Mouse (Mus musculus) thymus, postnatal 14 days (tissue): ENCODE results near the gene Rdh1.
"Not testable (repeated sequence)": the region's sequence is repeated elsewhere in the genome, so short reads cannot be mapped to it uniquely, and the experiment has no call there.

Experiments
- DNase-seq: peaks from one replicate; pipeline ENCODE4 v3.0.0; 2021

The Rdh1 gene

DNA sequence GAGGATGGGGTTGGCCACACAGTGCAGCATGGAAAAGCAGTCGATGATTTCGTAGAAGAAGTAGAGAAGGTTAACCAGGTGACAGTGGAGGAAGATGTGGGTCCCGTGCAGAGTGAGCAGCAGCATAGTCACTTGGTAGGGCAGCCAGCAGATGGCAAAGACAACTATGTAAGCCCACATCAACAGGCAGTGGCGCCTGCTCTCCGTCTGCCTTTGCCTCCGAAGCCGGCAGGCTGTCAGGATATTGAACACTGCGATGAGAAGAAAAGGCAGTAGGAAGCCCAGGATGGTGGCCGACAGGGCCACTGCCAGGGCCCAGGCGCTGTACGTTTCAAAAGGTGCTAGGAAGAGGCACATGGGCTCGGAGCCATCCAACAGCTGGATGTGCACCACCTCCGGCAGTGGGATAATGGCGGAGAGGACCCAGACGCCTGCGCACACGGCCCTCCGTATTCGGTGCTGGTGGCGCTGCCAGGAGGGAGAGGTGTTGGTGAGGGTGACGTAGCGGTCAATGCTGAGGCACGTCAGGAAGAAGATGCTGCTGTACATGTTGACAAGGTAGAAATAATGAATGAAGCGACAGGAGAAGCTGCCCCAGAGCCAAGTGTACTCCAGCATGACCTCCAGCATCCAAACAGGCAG, 9.3 kb upstream of the Rdh1 start:
- DNase-seq: no peak

DNA sequence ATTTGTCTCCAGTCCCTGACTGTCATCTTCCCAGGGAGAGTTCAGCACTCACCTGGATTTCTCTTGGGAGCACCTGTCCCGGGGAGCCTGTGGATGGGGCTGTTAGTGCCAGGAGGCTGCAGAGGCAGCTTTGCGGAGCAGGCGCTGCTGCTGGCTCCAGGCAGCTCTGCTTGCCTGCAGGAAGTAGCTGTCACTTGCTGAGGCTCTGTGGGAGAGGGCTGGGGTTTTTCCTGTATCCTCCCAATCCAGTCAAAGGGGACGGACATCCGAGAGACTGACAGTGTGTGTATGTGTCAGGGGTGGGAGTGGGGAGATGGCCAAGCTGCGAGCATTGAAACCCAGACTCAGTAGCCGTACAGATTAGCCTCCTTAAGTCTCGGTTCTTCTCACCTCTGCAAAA, 8.0 kb upstream of the Rdh1 start, which contains the start of gene Gpr182:
Gene Gpr182 (minus strand): TSS at position 185 of the 400 bp plus-strand sequence.
- no peak for DNase-seq

DNA sequence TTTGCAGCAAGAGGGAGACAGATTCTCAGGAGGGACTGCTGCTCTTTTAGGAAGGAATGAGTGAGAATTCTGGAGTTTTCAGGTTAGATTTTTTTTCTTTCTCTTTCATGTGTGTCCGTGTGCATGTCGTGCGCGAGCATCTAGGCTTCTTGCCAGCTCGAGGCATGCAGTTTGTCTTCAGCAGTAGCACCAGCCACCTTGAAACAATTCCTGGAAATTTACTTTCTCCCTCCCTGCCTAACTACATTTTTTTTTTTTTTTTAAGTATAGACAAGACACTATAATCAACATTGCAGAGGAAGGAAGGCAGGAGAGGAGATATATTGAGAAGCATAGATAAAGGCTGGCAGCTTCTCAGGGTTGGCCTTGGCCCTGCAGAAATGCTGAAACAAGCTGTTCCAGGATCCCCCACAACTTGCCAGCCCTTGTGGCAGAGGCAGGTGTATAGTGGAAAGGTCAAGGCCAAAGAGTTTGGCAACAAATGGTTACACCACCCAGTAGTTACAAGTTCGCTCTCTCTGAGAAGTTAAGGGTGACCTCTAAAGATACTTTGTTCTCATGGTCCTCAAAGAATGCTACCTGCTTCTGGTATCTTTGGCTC, 4.9 kb upstream of the Rdh1 start:
- no peak for DNase-seq

DNA sequence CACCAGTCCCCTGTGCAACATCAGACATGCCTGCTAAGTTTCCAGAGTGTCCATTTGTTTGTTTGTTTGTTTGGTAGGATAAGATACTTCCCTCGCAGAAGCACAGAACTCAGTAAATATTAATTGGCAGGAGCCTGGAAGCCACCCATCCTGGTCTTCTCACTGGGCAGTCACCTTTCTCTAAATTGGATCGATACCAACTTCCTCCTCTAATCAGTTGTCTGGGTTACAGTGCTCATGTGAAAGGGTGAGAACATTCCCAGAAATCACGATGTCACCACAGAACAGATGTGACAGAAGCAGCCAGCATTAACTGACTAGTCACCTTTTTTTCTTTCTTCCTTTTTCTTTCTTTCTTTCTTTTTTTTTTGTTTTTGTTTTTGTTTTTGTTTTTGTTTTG, 4.3 kb upstream of the Rdh1 start:
- DNase-seq: no peak

DNA sequence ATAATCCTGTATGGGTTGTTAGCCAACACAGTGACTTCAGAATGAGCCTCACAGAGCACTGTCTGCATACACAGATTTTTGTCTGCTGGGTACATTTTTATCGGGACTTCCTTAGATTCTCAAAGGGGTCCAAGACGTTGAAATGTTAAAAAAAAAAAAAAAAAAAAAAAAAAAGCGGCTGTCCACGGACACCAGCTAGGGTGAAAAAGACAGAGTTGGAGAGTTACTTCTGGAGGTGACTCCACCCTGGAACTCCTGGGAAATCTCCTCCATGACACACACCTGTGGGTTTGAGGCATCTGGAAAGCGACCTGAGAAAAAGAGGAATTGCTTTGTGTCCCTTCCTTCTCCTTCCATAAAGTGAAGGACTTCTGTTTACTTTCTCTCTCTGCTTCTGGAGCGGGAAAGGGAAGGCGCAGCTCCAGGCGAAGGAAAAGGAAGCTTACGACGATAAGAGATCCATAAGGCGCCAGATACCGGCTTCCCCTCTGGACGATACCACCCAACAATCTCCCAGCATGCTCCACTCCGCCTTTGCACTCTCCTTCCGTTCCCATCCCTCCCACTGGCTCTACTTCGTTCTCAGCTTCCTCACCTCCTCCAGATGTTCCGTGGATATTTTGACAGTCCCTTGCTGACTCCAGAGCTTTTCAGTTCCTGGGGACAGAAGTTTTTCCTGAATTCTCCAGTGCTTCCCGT, 3.6 kb upstream of the Rdh1 start:
- DNase-seq: no peak

DNA sequence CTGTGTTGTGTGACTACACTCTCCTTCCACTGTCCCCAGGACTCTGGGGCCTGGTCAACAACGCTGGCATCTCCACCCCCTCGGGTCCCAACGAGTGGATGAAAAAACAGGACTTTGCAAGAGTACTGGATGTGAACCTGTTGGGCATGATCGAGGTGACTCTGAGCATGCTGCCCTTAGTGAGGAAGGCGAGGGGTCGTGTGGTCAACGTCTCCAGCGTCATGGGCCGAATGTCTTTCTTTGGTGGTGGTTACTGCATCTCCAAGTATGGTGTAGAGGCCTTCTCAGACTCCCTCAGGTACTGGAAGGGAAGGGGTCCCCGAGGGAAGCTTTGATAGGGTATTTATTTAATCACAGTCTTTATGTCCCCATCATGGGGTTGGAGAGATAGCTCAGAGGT, 3.4 kb downstream of the Rdh1 start:
- not testable (repeated sequence) for DNase-seq

DNA sequence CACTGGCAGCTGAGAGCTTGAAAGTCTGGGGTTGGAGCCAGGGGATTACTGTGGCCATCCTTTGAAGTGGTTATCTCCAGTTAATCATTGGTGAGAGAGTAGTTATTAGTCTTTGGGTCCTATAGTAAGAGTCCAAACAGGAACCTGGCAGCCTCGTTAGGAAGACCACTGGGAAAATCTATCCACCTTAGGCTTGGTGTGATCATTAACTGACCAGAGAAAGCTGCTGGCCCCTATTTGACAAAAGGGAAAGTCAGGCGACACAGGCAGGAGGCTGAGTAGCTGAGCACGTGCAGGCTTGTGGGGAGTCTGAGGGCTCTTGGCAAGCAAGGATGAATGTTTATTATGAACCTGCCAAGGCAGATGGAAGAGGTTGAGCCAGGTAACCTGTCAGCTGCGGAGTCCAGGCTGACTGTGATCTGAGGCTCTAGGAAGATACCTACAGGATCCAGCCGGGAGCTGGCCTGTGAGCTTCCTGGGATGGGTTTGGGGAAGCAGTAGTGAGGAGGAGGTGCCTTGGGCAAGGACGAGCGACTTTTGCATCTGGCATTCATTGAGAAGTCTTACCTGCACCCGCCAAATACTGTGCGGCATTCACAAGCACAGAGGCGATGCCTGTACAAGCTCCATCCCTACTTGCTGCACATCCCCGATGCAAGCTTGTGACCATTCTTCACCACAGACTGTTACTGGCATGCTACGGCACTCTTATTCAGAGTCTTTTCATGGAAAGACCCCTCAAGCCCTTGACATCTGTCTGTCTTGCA, 4.6 kb downstream of the Rdh1 start:
- DNase-seq: no peak

DNA sequence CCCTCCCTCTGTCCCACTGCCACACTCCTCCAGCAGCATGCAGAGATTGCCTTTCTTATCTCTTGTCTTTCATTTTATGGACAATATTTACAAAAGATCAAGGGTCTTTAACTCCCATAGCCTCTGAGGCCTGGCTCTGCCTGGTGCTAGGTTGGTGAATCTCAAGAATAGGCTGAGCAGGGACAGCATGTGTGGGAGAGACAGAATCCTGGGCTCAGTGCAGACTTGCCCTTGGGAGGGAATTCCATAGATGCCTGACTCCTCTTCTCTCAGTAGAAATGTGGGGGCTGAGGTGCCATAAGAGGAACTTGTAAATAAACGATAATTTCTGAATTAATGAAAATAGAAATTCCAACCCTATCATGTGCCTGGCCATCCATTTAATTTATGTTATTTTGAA, 7.0 kb downstream of the Rdh1 start:
- no peak for DNase-seq

DNA sequence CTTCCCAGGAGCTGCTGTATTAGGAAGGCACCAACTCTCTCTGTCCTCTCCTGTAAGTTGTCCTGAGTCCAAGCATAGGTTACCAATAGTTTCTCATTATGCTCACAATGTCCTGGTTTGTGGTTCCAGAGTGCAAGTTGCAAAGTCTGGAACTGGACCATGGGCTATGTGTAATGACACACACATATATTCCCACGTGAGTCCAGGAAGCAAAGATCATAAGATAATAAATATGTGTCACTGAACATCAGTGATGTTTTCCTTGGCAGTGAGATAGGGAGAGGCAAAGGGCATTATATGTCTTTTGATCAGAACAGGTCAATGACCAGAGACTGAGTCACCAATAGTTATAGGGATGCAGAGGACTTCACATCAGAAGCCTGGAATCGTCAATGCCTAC, 16.5 kb downstream of the Rdh1 start, which contains the start of gene Rdh9:
Gene Rdh9 (plus strand): TSS at position 376 of the 400 bp plus-strand sequence.
- DNase-seq: no peak

DNA sequence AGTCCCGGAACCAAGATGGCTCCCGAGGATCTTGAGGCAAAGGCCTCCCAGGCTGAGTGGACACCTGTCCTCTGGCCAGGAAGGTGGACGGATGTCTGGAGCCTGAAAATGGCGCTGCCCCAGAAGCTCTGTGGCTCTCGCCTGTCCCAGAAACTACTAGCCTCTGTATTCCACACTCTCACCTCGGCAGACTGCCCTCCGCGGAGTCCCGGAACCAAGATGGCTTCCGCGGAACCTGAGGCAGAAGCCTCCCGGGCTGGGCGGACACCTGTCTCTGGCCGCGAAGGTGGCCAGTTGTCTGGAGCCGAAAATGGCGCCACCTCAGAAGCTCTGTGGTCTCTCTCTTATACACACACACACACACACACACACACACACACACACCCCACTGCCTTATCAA, 22.8 kb downstream of the Rdh1 start:
- not testable (repeated sequence) for DNase-seq

DNA sequence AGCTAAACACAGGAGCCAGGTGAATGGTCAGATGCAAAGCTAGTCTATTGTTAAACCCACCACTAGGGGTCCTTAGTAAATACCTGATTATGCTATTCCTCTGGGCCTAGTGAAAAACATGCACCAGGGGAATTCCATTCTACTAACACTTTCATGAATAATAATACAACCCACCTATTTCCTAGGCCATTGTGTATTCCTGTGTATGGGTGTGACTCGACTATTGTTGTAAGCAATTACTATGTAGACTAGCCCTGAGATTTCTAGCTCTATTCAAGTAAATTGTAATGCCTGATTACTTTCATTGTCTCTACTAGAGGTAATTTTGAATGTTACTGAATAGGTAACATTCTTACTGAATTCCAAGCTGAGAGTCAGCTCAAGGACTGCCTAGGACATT, 25.9 kb downstream of the Rdh1 start:
- DNase-seq: not testable (repeated sequence)

DNA sequence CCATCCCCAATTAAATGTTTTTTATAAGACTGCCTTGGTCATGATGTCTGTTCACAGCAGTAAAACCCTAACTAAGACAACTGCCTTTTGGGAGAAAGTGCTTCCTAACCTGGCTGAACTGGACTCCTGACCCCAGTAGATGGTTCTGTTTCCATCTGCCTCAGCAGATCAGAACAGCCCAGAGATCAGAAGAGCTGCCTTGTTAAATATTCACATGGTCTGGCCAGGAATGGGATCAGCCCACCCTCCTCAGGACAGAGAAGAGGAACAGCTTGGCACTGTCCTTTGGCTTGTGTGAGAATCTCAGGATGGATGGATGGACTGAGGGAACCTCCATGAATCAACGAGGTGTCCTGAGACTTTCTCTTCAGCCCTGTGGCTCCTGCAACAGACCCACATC, 39.8 kb downstream of the Rdh1 start:
- no peak for DNase-seq

DNA sequence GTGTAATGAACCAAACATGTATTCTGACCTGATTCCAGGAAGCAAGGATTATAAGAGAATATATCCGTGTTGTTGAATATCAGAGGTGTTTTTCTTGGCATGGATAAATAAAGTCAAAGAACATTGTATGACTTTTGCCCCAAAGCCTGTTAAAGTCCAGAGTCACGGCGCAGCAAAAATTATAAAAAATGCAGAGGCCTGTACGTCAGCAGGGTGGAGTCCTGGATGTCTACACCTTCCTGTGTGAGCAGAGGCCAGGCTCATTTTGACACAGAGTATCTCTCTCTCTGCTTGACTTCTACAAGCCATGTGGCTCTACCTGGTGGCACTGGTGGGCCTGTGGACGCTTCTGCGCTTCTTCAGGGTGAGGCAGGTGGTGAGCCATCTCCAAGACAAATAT, 41.4 kb downstream of the Rdh1 start, which contains the start of gene Rdh16:
Gene Rdh16 (plus strand): TSS at position 262 of the 400 bp plus-strand sequence.
- DNase-seq: no peak

DNA sequence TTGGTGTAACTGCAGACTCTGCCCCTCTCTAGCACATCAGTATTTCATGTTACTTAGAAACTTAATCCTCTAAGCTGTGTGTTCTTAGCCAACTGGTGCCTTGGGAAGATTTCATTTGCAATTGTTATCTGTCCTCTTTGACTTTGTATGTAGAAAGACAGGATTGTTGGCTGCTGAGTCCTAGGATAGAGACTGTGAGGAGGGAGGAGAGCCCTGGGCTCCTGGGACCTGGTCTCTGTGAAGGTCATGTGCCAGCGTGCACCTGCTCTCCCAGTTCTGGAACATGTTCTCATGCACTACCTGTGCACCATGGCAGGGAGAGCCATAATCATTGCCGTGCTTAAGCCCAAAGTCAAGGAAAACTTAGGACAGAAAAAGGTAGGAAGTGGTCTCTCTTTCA, 42.1 kb downstream of the Rdh1 start:
- no peak for DNase-seq

DNA sequence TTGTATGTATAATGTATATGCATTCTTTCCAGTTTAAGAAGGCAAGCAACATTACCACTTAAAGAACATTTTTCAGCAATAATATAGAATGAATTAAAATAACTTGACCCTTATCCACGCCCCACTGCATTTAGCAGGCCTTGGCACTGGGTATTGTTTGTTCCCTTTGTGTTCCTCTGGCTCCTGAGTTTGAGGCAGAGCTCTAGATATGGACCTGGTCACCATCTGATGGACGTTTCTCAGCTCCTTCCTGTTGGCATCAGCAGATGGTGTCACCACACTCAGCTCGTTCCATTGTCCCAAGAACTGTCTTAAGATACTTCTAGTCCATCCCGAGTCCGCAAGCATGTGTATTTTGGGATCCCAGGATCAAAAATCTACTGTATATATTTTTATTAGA, 42.7 kb downstream of the Rdh1 start:
- no peak for DNase-seq

DNA sequence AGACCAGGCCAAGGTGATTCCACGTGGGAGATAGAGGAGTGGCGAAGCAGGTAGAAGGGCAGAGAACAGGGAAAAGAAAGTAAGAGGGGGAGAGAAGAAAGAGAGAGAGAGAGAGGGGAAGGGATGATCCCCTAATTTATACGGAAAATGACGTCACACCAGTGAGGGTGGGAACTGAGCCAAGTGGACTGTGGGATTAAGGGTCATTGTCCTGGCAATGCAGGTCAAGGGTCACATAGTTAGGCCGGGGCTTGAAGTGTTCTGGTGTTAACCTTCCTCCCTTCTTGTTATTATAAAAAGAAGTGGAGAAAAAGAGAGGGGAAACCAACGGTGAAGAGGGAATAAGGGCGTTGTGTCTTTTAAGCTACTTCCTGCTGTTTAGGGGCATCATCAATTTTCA, 44.9 kb downstream of the Rdh1 start:
- DNase-seq: no peak

DNA sequence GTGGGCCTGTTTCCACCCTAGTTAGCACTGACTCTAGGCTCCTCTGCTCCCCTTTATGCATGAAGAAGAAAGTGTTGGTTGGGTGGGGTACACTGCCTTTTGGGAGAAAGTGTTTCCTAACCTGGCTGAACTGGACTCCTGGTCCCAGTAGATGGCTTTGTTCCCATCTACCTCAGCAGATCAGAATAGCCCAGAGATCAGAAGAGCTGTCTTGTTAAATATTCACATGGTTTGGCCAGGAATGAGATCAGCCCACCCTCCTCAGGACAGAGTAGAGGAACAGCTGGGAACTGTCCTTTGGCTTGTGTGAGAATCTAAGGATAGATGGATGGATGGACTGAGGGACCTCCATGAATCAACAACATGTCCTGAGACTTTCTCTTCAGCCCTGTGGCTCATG, 56.4 kb downstream of the Rdh1 start:
- DNase-seq: no peak

DNA sequence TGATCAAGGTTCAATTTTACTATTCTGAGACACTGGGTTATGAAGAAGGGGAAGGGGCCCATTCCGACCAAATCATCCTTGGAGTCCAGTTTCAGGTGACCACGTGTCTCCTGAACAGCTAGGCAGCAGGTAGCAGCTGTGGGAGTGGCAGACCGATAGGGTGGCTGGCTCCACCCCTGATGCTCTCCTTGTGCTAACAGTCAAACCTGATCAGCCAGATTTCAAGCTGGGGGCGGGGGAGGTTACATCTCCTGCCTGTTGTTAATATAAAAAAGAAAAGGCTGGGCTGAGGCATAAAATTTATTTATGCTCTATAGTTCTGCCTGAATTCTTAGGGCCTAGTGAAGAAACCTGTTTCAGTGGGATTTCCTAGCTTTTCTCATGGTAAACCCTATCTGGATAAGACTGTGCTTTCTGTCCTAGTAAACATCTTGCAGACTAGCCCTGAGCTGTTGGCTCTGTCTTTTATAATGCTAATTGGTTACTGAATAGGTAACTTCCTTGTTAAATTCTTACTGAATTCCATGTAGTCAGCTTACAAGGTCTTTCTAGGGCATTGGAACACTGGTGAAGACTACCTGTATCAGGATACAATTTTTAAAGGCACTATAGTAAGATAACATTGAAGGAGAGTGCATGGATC, 57.9 kb downstream of the Rdh1 start:
- not testable (repeated sequence) for DNase-seq
